Mouse (Mus musculus) liver, adult 2 months (tissue): ENCODE results near the gene Gm45234. TPM values are rescaled to one million over a fixed set of nuclear protein-coding genes. Genes with fewer than 3 reads are reported as not detected.

Experiments used
- DNase-seq: peaks from one replicate; pipeline ENCODE4 v3.0.0-alpha.2; 2011; ENCODE audit warnings: low read depth, low spot score; ENCODE audit errors: extremely low read depth
- H3K27ac ChIP-seq: fragments of 200-500 bp; replicated peaks from 2 replicates; pipeline ENCODE4 v1.5.1; 2012; ENCODE audit warnings: low read depth, mild to moderate bottlenecking, control low read depth, inconsistent platforms, low read length; ENCODE audit not compliant: insufficient read depth
- H3K27me3 ChIP-seq: fragments of 200-500 bp; 2 replicates; pipeline ENCODE4 v1.6.1; 2012; ENCODE audit warnings: mild to moderate bottlenecking, moderate library complexity, low read length, inconsistent platforms; ENCODE audit not compliant: control insufficient read depth, insufficient read depth
- H3K36me3 ChIP-seq: fragments of 200-500 bp; 2 replicates; pipeline ENCODE4 v1.6.1; 2012; ENCODE audit warnings: low read length, inconsistent platforms; ENCODE audit not compliant: control insufficient read depth, insufficient read depth
- H3K4me1 ChIP-seq: fragments of 200-500 bp; 2 replicates; pipeline ENCODE4 v1.6.1; 2011; ENCODE audit warnings: low read length; ENCODE audit not compliant: control insufficient read depth, insufficient read depth
- H3K4me3 ChIP-seq: fragments of 200-500 bp; 2 replicates; pipeline ENCODE4 v1.5.1; 2011; ENCODE audit warnings: low read depth, mild to moderate bottlenecking, control low read depth, low read length, moderate library complexity; ENCODE audit not compliant: insufficient read depth
- H3K79me2 ChIP-seq: fragments of 200-500 bp; 2 replicates; pipeline ENCODE4 v1.6.1; 2012; ENCODE audit warnings: inconsistent platforms, mild to moderate bottlenecking, low read length, moderate library complexity; ENCODE audit not compliant: control insufficient read depth, insufficient read depth
- H3K9ac ChIP-seq: fragments of 200-500 bp; 2 replicates; pipeline ENCODE4 v1.6.1; 2012; ENCODE audit warnings: low read depth, mild to moderate bottlenecking, control low read depth, inconsistent platforms, low read length
- CTCF ChIP-seq: fragments of 200-500 bp; IDR thresholded peaks from 2 replicates; pipeline ENCODE4 v1.5.1; 2011; ENCODE audit warnings: low read depth, low read length, control low read depth
- POLR2A ChIP-seq: fragments of 200-500 bp; IDR thresholded peaks from 2 replicates; pipeline ENCODE4 v1.6.1; 2011; ENCODE audit warnings: low read length, control low read depth; ENCODE audit not compliant: insufficient read depth; ENCODE audit errors: extremely low read depth
- WGBS: fragments of 180-500 bp; shearing (Covaris S2); methylation state at CpG from one replicate; pipeline ENCODE4 v1.1.7; 2018; 5-methylcytosine and 5-hydroxymethylcytosine counted together
- polyA plus RNA-seq: library from polyadenylated mRNA; depleted of rRNA; stranded (reverse); fragments of >200 nt; gene quantifications from 2 replicates; pipeline ENCODE4 v1.2.3, GENCODE M21; 2012
- total RNA-seq: library from RNA; depleted of rRNA; stranded (reverse); fragments of >200 nt; gene quantifications from 2 replicates; pipeline ENCODE4 v1.2.3, GENCODE M21; 2014

Gene Gm45234
- total and polyA plus RNA-seq, 2 experiments = not detected

- 90% methylated on average over 10 of the region's 10 CpGs for WGBS
- TF ChIP-seq CTCF = no peak
- no peak for TF ChIP-seq POLR2A
- Histone ChIP-seq H3K4me3 (no peak overlapping the region), H3K27me3 (no peaks in the 10 kb centered on the region), H3K9ac (no peak overlapping the region), H3K36me3 (no peaks in the 10 kb centered on the region), H3K4me1 (peaks cover 7% of the 10 kb centered on the region; the same call in 1 of the 2 replicates), H3K79me2 (no peaks in the 10 kb centered on the region), H3K27ac (no peak overlapping the region)
- DNase-seq = no peak
Observed at GRCm38 (mm10) chr6:124724472-124724871, 31.3 kb downstream of the Gm45234 start.

- Histone ChIP-seq H3K27me3 (no peaks in the 10 kb centered on the region), H3K27ac (no peak overlapping the region), H3K4me1 (peaks cover 10% of the 10 kb centered on the region), H3K9ac (no peak overlapping the region), H3K4me3 (no peak overlapping the region), H3K79me2 (no peaks in the 10 kb centered on the region), H3K36me3 (no peaks in the 10 kb centered on the region)
- TF ChIP-seq POLR2A = no peak
- no peak for TF ChIP-seq CTCF
- 72% methylated on average over 8 of the region's 8 CpGs for WGBS
- DNase-seq = no peak
Observed at GRCm38 (mm10) chr6:124723541-124723940, 32.3 kb downstream of the Gm45234 start.

GRCm38 (mm10) chr6:124722876-124723473 is 32.8 kb downstream of the Gm45234 start:
- Histone ChIP-seq H3K4me3 (no peak overlapping the region), H3K4me1 (peaks cover 10% of the 10 kb centered on the region), H3K36me3 (no peaks in the 10 kb centered on the region), H3K9ac (no peak overlapping the region), H3K79me2 (no peaks in the 10 kb centered on the region), H3K27ac (no peak overlapping the region), H3K27me3 (no peaks in the 10 kb centered on the region)
- TF ChIP-seq POLR2A (no peak), CTCF (no peak)
- DNase-seq = no peak
- WGBS = 92% methylated on average over 6 of the region's 6 CpGs

- DNase-seq = no peak
- no peaks in the 10 kb centered on the region for H3K79me2 ChIP-seq
- no peak overlapping the region for H3K9ac ChIP-seq
- no peak overlapping the region for H3K4me3 ChIP-seq
- WGBS = 81% methylated on average over 11 of the region's 11 CpGs
- TF ChIP-seq CTCF (no peak), POLR2A (no peak)
- H3K27me3 ChIP-seq = no peaks in the 10 kb centered on the region
- peaks cover 8% of the 10 kb centered on the region for H3K36me3 ChIP-seq
- peaks cover 10% of the 10 kb centered on the region for H3K4me1 ChIP-seq
- no peak overlapping the region for H3K27ac ChIP-seq
Observed at GRCm38 (mm10) chr6:124720904-124721303, 34.9 kb downstream of the Gm45234 start.

GRCm38 (mm10) chr6:124719354-124719978 is 36.4 kb downstream of the Gm45234 start:
- WGBS = 45% methylated on average over 7 of the region's 7 CpGs
- H3K79me2 ChIP-seq = no peaks in the 10 kb centered on the region
- peak overlapping the region; percentile 32; the same call in 1 of the 2 replicates for H3K27ac ChIP-seq
- H3K4me1 ChIP-seq = peaks cover 10% of the 10 kb centered on the region
- peaks cover 15% of the 10 kb centered on the region for H3K36me3 ChIP-seq
- DNase-seq = peak; percentile 92
- H3K4me3 ChIP-seq = no peak overlapping the region
- H3K9ac ChIP-seq = no peak overlapping the region
- H3K27me3 ChIP-seq = no peaks in the 10 kb centered on the region
- TF ChIP-seq POLR2A (no peak), CTCF (no peak)

GRCm38 (mm10) chr6:124718703-124719102 is 37.1 kb downstream of the Gm45234 start:
- no peak overlapping the region for H3K27ac ChIP-seq
- H3K4me1 ChIP-seq = peaks cover 13% of the 10 kb centered on the region
- H3K79me2 ChIP-seq = peaks cover 5% of the 10 kb centered on the region; the same call in 1 of the 2 replicates
- no peak overlapping the region for H3K4me3 ChIP-seq
- no peaks in the 10 kb centered on the region for H3K27me3 ChIP-seq
- TF ChIP-seq POLR2A (no peak), CTCF (no peak)
- DNase-seq = no peak
- H3K9ac ChIP-seq = no peak overlapping the region
- 78% methylated on average over 13 of the region's 16 CpGs for WGBS
- peaks cover 15% of the 10 kb centered on the region for H3K36me3 ChIP-seq
